Mouse (Mus musculus): ENCODE measurements around the gene Aldh1l2. TPM values are rescaled to one million over a fixed set of nuclear protein-coding genes. Genes with fewer than 3 reads are reported as not detected.
"Not testable (repeated sequence)": the region's sequence is repeated elsewhere in the genome, so short reads cannot be mapped to it uniquely, and the experiment has no call there.

Gene Aldh1l2
- total RNA-seq (2021): under 1 TPM; 0.36 to 0.89 TPM
- long read RNA-seq, experiment 1: 0 reads
- long read RNA-seq, experiment 2: 0 reads

GRCm38 (mm10) chr10:83533910-83534283 lies at the start of gene Aldh1l2:
TSS of gene Aldh1l2 (minus strand) at chr10:83534140.
- DNase-seq: peak; percentile 88 to 91

- no peak for DNase-seq
Observed at GRCm38 (mm10) chr10:83565449-83566441, 31.8 kb upstream of the Aldh1l2 start.

GRCm38 (mm10) chr10:83563005-83563404 lies 29.1 kb upstream of the Aldh1l2 start:
- DNase-seq: no peak

GRCm38 (mm10) chr10:83545341-83545740 lies 11.4 kb upstream of the Aldh1l2 start:
- DNase-seq: no peak

GRCm38 (mm10) chr10:83544103-83544479 lies 10.2 kb upstream of the Aldh1l2 start:
- DNase-seq: peak; percentile 73 to 77

- DNase-seq: peak; percentile 98 to 99
Observed at GRCm38 (mm10) chr10:83543439-83544102, 9.6 kb upstream of the Aldh1l2 start, which contains the start of gene Washc4. TSS of gene Washc4 (plus strand) at chr10:83543752.

GRCm38 (mm10) chr10:83542241-83542640 lies 8.3 kb upstream of the Aldh1l2 start:
- DNase-seq: no peak

GRCm38 (mm10) chr10:83540092-83540491 lies 6.2 kb upstream of the Aldh1l2 start:
- DNase-seq: no peak

- no peak for DNase-seq
Observed at GRCm38 (mm10) chr10:83539311-83539980, 5.5 kb upstream of the Aldh1l2 start.

GRCm38 (mm10) chr10:83536436-83536835 lies 2.5 kb upstream of the Aldh1l2 start:
- no peak for DNase-seq

- DNase-seq: peak; percentile 65 to 81
Observed at GRCm38 (mm10) chr10:83533258-83533909, 556 bp downstream of the Aldh1l2 start.

- DNase-seq: no peak
Observed at GRCm38 (mm10) chr10:83530384-83530967, 3.5 kb downstream of the Aldh1l2 start.

GRCm38 (mm10) chr10:83524238-83524637 lies 9.7 kb downstream of the Aldh1l2 start:
- DNase-seq: not testable (repeated sequence)

GRCm38 (mm10) chr10:83520990-83521389 lies 12.9 kb downstream of the Aldh1l2 start:
- no peak for DNase-seq

GRCm38 (mm10) chr10:83513736-83514135 lies 20.2 kb downstream of the Aldh1l2 start:
- DNase-seq: no peak

GRCm38 (mm10) chr10:83511304-83511703 lies 22.6 kb downstream of the Aldh1l2 start:
- DNase-seq: no peak

- DNase-seq: peak; percentile 5 to 14
Observed at GRCm38 (mm10) chr10:83508962-83509660, 24.8 kb downstream of the Aldh1l2 start.

GRCm38 (mm10) chr10:83497321-83497720 lies 36.6 kb downstream of the Aldh1l2 start:
- DNase-seq: no peak

GRCm38 (mm10) chr10:83490506-83490905 lies 43.4 kb downstream of the Aldh1l2 start:
- DNase-seq: no peak

- no peak for DNase-seq
Observed at GRCm38 (mm10) chr10:83477286-83477685, 56.7 kb downstream of the Aldh1l2 start.

GRCm38 (mm10) chr10:83475226-83475625 lies 58.7 kb downstream of the Aldh1l2 start:
- DNase-seq: no peak
